Mouse (Mus musculus): Measurements from ENCODE around the gene Tlx2.

DNA sequence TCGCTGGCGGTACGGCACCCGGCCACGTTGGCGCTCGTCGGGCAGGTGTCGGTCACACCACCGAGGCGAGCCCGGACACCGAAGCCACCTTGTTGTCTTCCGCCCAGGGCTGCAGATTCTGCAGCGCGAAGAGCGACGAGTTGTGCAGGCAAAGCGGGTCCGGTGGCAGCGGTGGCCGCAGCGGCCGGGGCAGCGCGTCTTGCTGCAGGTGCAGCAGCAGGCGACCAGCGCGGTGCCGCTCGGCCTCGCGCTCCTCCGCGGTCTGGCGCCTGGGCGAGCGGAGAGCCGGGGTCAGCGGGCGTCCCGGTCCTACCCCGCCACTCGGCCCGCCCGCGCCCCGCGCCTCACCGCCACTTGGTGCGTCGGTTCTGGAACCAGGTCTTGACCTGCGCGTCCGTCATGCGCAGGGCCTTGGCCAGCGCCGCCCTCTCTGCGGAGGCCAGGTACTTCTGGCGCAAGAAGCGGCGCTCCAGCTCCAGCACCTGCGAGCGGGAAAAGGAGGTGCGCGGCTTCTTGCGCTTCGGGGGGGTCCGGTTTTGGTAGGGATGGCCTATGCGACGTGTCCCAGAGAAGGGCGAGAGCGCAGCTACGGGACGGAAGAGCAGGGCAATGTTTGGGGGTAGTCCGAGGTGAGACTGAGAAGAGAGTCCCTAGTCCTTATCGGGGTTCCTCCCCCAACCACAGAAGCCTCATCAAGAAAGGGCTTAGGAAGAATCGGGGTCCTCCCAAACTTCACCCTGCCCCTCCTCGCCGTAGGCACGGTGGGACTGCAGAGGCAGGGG is 1.2 kb downstream of the Tlx2 start:
- TF ChIP-seq POLR2A (IDR thresholded peaks at IDR 0.05; ENCODE audit: borderline replicate concordance, extremely low read depth, insufficient read depth, insufficient read length, poor library complexity, severe bottlenecking) (no peak), CTCF (IDR thresholded peaks at IDR 0.05; ENCODE audit: borderline replicate concordance, extremely low read depth, insufficient read depth, insufficient read length) (no peak)
